8 mouse cellular contexts compared by ENCODE assay signal in the genomic region with DNA sequence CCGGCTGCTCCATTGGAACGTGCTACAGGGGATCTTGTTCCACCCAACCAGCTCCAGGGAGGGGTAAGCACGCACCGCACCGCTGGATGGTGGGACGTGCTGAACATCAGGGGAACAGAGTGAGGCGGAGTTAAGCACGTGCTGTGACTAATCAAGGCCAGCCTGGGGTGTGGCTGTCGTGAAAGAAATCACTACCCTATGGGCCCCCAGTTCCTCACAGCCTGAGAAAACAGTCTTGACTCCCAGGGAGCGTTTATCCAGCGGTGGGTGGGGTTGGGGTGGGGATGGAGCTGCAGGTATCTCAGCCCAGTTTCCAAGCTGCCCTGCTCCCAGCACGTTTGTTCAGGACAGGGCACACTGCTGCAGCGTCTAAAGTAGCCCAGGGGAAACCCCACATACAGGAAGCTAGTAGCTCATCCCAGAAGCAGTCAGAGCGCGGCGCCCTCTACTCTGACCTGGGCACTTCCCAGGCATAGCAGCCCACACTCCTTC.
A peak's percentile ranks its signal among the peaks of the same experiment; 100 is the strongest.
DNase-seq lines count a peak whose midpoint lies in the region; ATAC-seq and TF ChIP-seq lines count a peak whose summit lies in the region.

No protein-coding gene starts in this region.

- no peak for TF ChIP-seq CTCF in midbrain, postnatal 0 days (IDR thresholded peaks at IDR 0.05)

- H3K9ac ChIP-seq in lung, embryonic 15.5 days, result no peak overlapping the region
- H3K9ac ChIP-seq in embryonic facial prominence, embryonic 15.5 days, result no peak overlapping the region
- H3K9ac ChIP-seq in intestine, embryonic 15.5 days, result peak overlapping the region; percentile 28; the same call in 1 of the 2 replicates
- H3K9ac ChIP-seq in midbrain, postnatal 0 days (replicated peaks; ENCODE audit: low read length, poor library complexity, severe bottlenecking), result no peak overlapping the region

- no peaks in the 10 kb centered on the region for H3K36me3 ChIP-seq in lung, embryonic 15.5 days
- no peaks in the 10 kb centered on the region for H3K36me3 ChIP-seq in embryonic facial prominence, embryonic 15.5 days
- H3K36me3 ChIP-seq in intestine, embryonic 15.5 days, result no peaks in the 10 kb centered on the region
- H3K36me3 ChIP-seq in midbrain, postnatal 0 days (ENCODE audit: insufficient read depth, low read length), result no peaks in the 10 kb centered on the region

- peaks cover 12% of the 10 kb centered on the region; the same call in 1 of the 2 replicates for H3K27me3 ChIP-seq in lung, embryonic 15.5 days
- H3K27me3 ChIP-seq in embryonic facial prominence, embryonic 15.5 days, result no peaks in the 10 kb centered on the region
- H3K27me3 ChIP-seq in intestine, embryonic 15.5 days (replicated peaks), result no peaks in the 10 kb centered on the region
- no peaks in the 10 kb centered on the region for H3K27me3 ChIP-seq in midbrain, postnatal 0 days (ENCODE audit: insufficient read depth, low read length)

- ATAC-seq in lung, embryonic 15.5 days (ENCODE audit: borderline replicate concordance, extremely low read depth, low FRiP score, low TSS enrichment), result peak; percentile 88
- peak; percentile 88 for ATAC-seq in embryonic facial prominence, embryonic 15.5 days (ENCODE audit: insufficient number of reproducible peaks, low FRiP score, low TSS enrichment, low read depth)
- peak; percentile 90 for ATAC-seq in intestine, embryonic 15.5 days
- no peak for ATAC-seq in midbrain, postnatal 0 days (ENCODE audit: low FRiP score)
- ATAC-seq in megakaryocyte-erythroid progenitor cell, adult 5-6 weeks (replicated peaks; ENCODE audit: low FRiP score, low TSS enrichment, poor library complexity, severe bottlenecking), result no peak

- WGBS in lung, embryonic 15.5 days, result 4% methylated on average over 16 of the region's 16 CpGs
- WGBS in embryonic facial prominence, embryonic 15.5 days, result 1% methylated on average over 16 of the region's 16 CpGs
- 5% methylated on average over 16 of the region's 16 CpGs for WGBS in intestine, embryonic 15.5 days
- 6% methylated on average over 16 of the region's 16 CpGs for WGBS in midbrain, postnatal 0 days

- H3K4me2 ChIP-seq in lung, embryonic 15.5 days, result peak overlapping the region; percentile 54
- peak overlapping the region; percentile 50 for H3K4me2 ChIP-seq in embryonic facial prominence, embryonic 15.5 days (replicated peaks)
- H3K4me2 ChIP-seq in intestine, embryonic 15.5 days (replicated peaks), result peak overlapping the region; percentile 54
- H3K4me2 ChIP-seq in midbrain, postnatal 0 days (ENCODE audit: low read depth, low read length, poor library complexity, severe bottlenecking), result peak overlapping the region; percentile 20

- H3K27ac ChIP-seq in lung, embryonic 15.5 days, result no peak overlapping the region
- H3K27ac ChIP-seq in embryonic facial prominence, embryonic 15.5 days (replicated peaks), result peak overlapping the region; percentile 59
- peak overlapping the region; percentile 82 for H3K27ac ChIP-seq in intestine, embryonic 15.5 days
- no peak overlapping the region for H3K27ac ChIP-seq in midbrain, postnatal 0 days (ENCODE audit: low read depth, low read length)

- H3K9me3 ChIP-seq in lung, embryonic 15.5 days, result peaks cover 6% of the 10 kb centered on the region; the same call in 1 of the 2 replicates
- no peaks in the 10 kb centered on the region for H3K9me3 ChIP-seq in embryonic facial prominence, embryonic 15.5 days (replicated peaks)
- no peaks in the 10 kb centered on the region for H3K9me3 ChIP-seq in intestine, embryonic 15.5 days
- H3K9me3 ChIP-seq in midbrain, postnatal 0 days (ENCODE audit: low read length), result no peaks in the 10 kb centered on the region

- DNase-seq in lung, postnatal 25 days (ENCODE audit: low spot score), result no peak
- DNase-seq in midbrain, postnatal 0 days (ENCODE audit: low spot score), result no peak
- DNase-seq in spleen, postnatal 10 days (ENCODE audit: low spot score in 2 of 2), result no peak
- DNase-seq in layer of hippocampus, adult 18-20 months (ENCODE audit: low spot score in 2 of 2), result no peak

- peak overlapping the region; percentile 4; the same call in 1 of the 2 replicates for H3K4me3 ChIP-seq in lung, embryonic 15.5 days
- peak overlapping the region; percentile 21 for H3K4me3 ChIP-seq in embryonic facial prominence, embryonic 15.5 days (replicated peaks)
- peak overlapping the region; percentile 2; the same call in 1 of the 2 replicates for H3K4me3 ChIP-seq in intestine, embryonic 15.5 days (replicated peaks)
- H3K4me3 ChIP-seq in midbrain, postnatal 0 days (ENCODE audit: low read depth, low read length), result 0 out of 2 replicates have a peak overlapping the region, but pooled peaks have one; percentile 2

- H3K4me1 ChIP-seq in lung, embryonic 15.5 days, result peaks cover 17% of the 10 kb centered on the region
- H3K4me1 ChIP-seq in embryonic facial prominence, embryonic 15.5 days, result peaks cover 18% of the 10 kb centered on the region
- H3K4me1 ChIP-seq in intestine, embryonic 15.5 days (replicated peaks), result peaks cover 4% of the 10 kb centered on the region; the same call in 1 of the 2 replicates
- H3K4me1 ChIP-seq in midbrain, postnatal 0 days (ENCODE audit: insufficient read depth, low read length), result peaks cover 15% of the 10 kb centered on the region

Comparison
In these comparisons a context has a peak if more than half of its experiments do, and no peak if none do; other contexts are left out.
1. ATAC-seq: peak in lung, embryonic 15.5 days (single experiment), embryonic facial prominence, embryonic 15.5 days (single experiment) and intestine, embryonic 15.5 days (single experiment); none in midbrain, postnatal 0 days (single experiment) and megakaryocyte-erythroid progenitor cell, adult 5-6 weeks (single experiment).
2. H3K27ac ChIP-seq: peak in embryonic facial prominence, embryonic 15.5 days (single experiment) and intestine, embryonic 15.5 days (single experiment); none in lung, embryonic 15.5 days (single experiment) and midbrain, postnatal 0 days (single experiment).
3. Peak in every context shown above with its lines, with median percentiles within 50 percentile points of each other: H3K4me2 ChIP-seq and H3K4me3 ChIP-seq.